Mouse (Mus musculus) MEL (cell line): ENCODE data around the gene Artn. TPM values are rescaled to one million over a fixed set of nuclear protein-coding genes. Genes with fewer than 3 reads are reported as not detected.

Source experiments
- DNase-seq: peaks from one replicate; pipeline ENCODE4 v3.0.0; 2011; ENCODE audit warnings: low read depth, low spot score
- H3K27ac ChIP-seq: 2 replicates; pipeline ENCODE4 v1.5.1; 2012; ENCODE audit warnings: low read depth, mild to moderate bottlenecking, control low read depth, low read length, moderate library complexity; ENCODE audit not compliant: control insufficient read depth
- H3K27me3 ChIP-seq, 2 experiments: fragments of 150-350 bp in 1 of 2; sonication (generic) in 1 of 2; 2 replicates each; pipeline ENCODE4 v1.6.1; 2012; ENCODE audit warnings: low read length in 2 of 2, mild to moderate bottlenecking in 2 of 2, improper control_type of control experiment in 1 of 2, moderate library complexity in 1 of 2; ENCODE audit not compliant: insufficient read depth in 2 of 2, control insufficient read depth in 1 of 2
- H3K36me3 ChIP-seq, 2 experiments: 2 replicates each; pipeline ENCODE4 v1.6.1; 2012 to 2014; ENCODE audit warnings: low read length in 2 of 2, improper control_type of control experiment in 1 of 2, inconsistent platforms in 1 of 2, mild to moderate bottlenecking in 1 of 2; ENCODE audit not compliant: insufficient read depth in 2 of 2, control insufficient read depth in 1 of 2
- H3K4me1 ChIP-seq, 2 experiments: fragments of 150-350 bp in 1 of 2; sonication (generic) in 1 of 2; 2 replicates each; pipeline ENCODE4 v1.6.1; 2012; ENCODE audit warnings: low read length in 2 of 2, improper control_type of control experiment in 1 of 2, mild to moderate bottlenecking in 1 of 2; ENCODE audit not compliant: insufficient read depth in 2 of 2, control insufficient read depth in 1 of 2
- H3K4me3 ChIP-seq, 2 experiments: fragments of 150-350 bp in 1 of 2; sonication (generic) in 1 of 2; 2 replicates each; pipeline ENCODE4 v1.5.1; 2012; ENCODE audit warnings: low read depth in 2 of 2, low read length in 2 of 2, mild to moderate bottlenecking in 2 of 2, moderate library complexity in 2 of 2, control low read depth in 1 of 2, improper control_type of control experiment in 1 of 2; ENCODE audit not compliant: control insufficient read depth in 1 of 2, insufficient read depth in 1 of 2
- H3K79me2 ChIP-seq: 2 replicates; pipeline ENCODE4 v1.6.1; 2012; ENCODE audit warnings: mild to moderate bottlenecking, low read length, moderate library complexity; ENCODE audit not compliant: control insufficient read depth, poor library complexity, insufficient read depth
- H3K9ac ChIP-seq: 2 replicates; pipeline ENCODE4 v1.6.1; 2012; ENCODE audit warnings: low read depth, mild to moderate bottlenecking, control low read depth, low read length, moderate library complexity; ENCODE audit not compliant: control insufficient read depth, poor library complexity, severe bottlenecking
- H3K9me3 ChIP-seq: fragments of 150-350 bp; sonication (generic); replicated peaks from 2 replicates; pipeline ENCODE4 v1.6.1; 2012; ENCODE audit warnings: mild to moderate bottlenecking, low read length, improper control_type of control experiment, moderate library complexity; ENCODE audit not compliant: insufficient read depth
- CTCF ChIP-seq, 3 experiments: IDR thresholded peaks in 2 of 3; conservative IDR thresholded peaks in 1 of 3; 2 replicates each; pipeline ENCODE4 v1.5.1; 2011 to 2012; ENCODE audit warnings: low read length in 3 of 3, low read depth in 2 of 3, mild to moderate bottlenecking in 2 of 3, improper control_type of control experiment in 1 of 3, inconsistent platforms in 1 of 3, mixed read lengths in 1 of 3, moderate library complexity in 1 of 3; ENCODE audit not compliant: control insufficient read depth in 1 of 3, insufficient read depth in 1 of 3, poor library complexity in 1 of 3, severe bottlenecking in 1 of 3
- ELF1 ChIP-seq: IDR thresholded peaks from 2 replicates; pipeline ENCODE4 v1.6.1; 2014; ENCODE audit warnings: low read depth, mild to moderate bottlenecking, inconsistent platforms, low read length, improper control_type of control experiment, moderate library complexity
- EP300 ChIP-seq, 2 experiments: IDR thresholded peaks; 2 replicates each; pipeline ENCODE4 v1.6.1; 2011; ENCODE audit warnings: improper control_type of control experiment in 2 of 2, low read length in 2 of 2, low read depth in 1 of 2, mild to moderate bottlenecking in 1 of 2
- GABPA ChIP-seq: IDR thresholded peaks from 2 replicates; pipeline ENCODE4 v1.6.1; 2012; ENCODE audit warnings: low read depth, mild to moderate bottlenecking, inconsistent platforms, low read length, improper control_type of control experiment, moderate library complexity
- GATA1 ChIP-seq: IDR thresholded peaks from 2 replicates; pipeline ENCODE4 v1.6.1; 2011; ENCODE audit warnings: low read depth, low read length, improper control_type of control experiment
- HCFC1 ChIP-seq: IDR thresholded peaks from 2 replicates; pipeline ENCODE4 v1.6.1; 2012; ENCODE audit warnings: low read depth, mild to moderate bottlenecking, inconsistent platforms, low read length, improper control_type of control experiment, moderate library complexity
- JUND ChIP-seq: IDR thresholded peaks from 2 replicates; pipeline ENCODE4 v1.6.1; 2011; ENCODE audit warnings: low read depth, mild to moderate bottlenecking, improper control_type of control experiment, low read length
- MEF2A ChIP-seq: IDR thresholded peaks from 2 replicates; pipeline ENCODE4 v1.6.1; 2014; ENCODE audit warnings: low read depth, mild to moderate bottlenecking, inconsistent platforms, low read length, improper control_type of control experiment; ENCODE audit not compliant: poor library complexity, insufficient replicate concordance, severe bottlenecking; ENCODE audit errors: extremely low read depth
- MYB ChIP-seq: IDR thresholded peaks from 2 replicates; pipeline ENCODE4 v1.6.1; 2011; ENCODE audit warnings: mild to moderate bottlenecking, low read depth, low read length, improper control_type of control experiment
- MYC ChIP-seq: IDR thresholded peaks from 2 replicates; pipeline ENCODE4 v1.6.1; 2011; ENCODE audit warnings: low read depth, mild to moderate bottlenecking, low read length, improper control_type of control experiment, moderate library complexity
- NRF1 ChIP-seq: IDR thresholded peaks from 2 replicates; pipeline ENCODE4 v1.6.1; 2014; ENCODE audit warnings: low read depth, mild to moderate bottlenecking, inconsistent platforms, low read length, improper control_type of control experiment, moderate library complexity; ENCODE audit not compliant: poor library complexity, insufficient read depth, severe bottlenecking
- POLR2AphosphoS2 ChIP-seq: IDR thresholded peaks from 2 replicates; pipeline ENCODE4 v1.6.1; 2011; ENCODE audit warnings: low read length, improper control_type of control experiment
- SIN3A ChIP-seq: IDR thresholded peaks from 2 replicates; pipeline ENCODE4 v1.6.1; 2012; ENCODE audit warnings: low read length, improper control_type of control experiment, inconsistent platforms
- TAL1 ChIP-seq: IDR thresholded peaks from 2 replicates; pipeline ENCODE4 v1.6.1; 2012; ENCODE audit warnings: mild to moderate bottlenecking, inconsistent platforms, low read length, moderate library complexity, mixed read lengths
- TCF12 ChIP-seq: IDR thresholded peaks from 2 replicates; pipeline ENCODE4 v1.6.1; 2014; ENCODE audit warnings: low read depth, mild to moderate bottlenecking, inconsistent platforms, low read length, improper control_type of control experiment, moderate library complexity
- UBTF ChIP-seq: IDR thresholded peaks from 2 replicates; pipeline ENCODE4 v1.6.1; 2012; ENCODE audit warnings: low read depth, mild to moderate bottlenecking, inconsistent platforms, low read length, improper control_type of control experiment, moderate library complexity, borderline replicate concordance; ENCODE audit not compliant: insufficient read depth
- ZKSCAN1 ChIP-seq: IDR thresholded peaks from 2 replicates; pipeline ENCODE4 v1.6.1; 2012; ENCODE audit warnings: low read depth, mild to moderate bottlenecking, inconsistent platforms, low read length, improper control_type of control experiment, moderate library complexity
- polyA plus RNA-seq, 2 experiments: library from polyadenylated mRNA; stranded (reverse) in 1 of 2; unstranded in 1 of 2; fragments of >175 nt in 1 of 2; fragments of >200 nt in 1 of 2; gene quantifications; 2 replicates each; pipeline versions ENCODE4 v1.2.1 to v1.2.4; 2012; ENCODE audit warnings: low replicate concordance in 2 of 2, low read depth in 1 of 2; ENCODE audit not compliant: insufficient read length in 2 of 2, insufficient read depth in 1 of 2, missing spikeins in 1 of 2
- total RNA-seq: library from RNA; depleted of rRNA; stranded (reverse); fragments of 300-350 nt; gene quantifications from 2 replicates; pipeline ENCODE4 v1.2.3, GENCODE M21; 2012

Artn gene
- total and polyA plus RNA-seq, 3 experiments = 0.08 to 0.21 TPM; not detected in 1

GRCm38 (mm10) chr4:117912685-117913273 is 16.8 kb downstream of the Artn start:
- Histone ChIP-seq H3K27me3 (no peaks in the 10 kb centered on the region), H3K79me2 (peaks cover 41% of the 10 kb centered on the region), H3K27ac (no peak overlapping the region), H3K9me3 (no peaks in the 10 kb centered on the region), H3K4me3 (no peak overlapping the region), H3K4me1 (peaks cover 6 to 26% of the 10 kb centered on the region in 2 experiments; a peak in 3 of 4 replicates), H3K9ac (no peak overlapping the region), H3K36me3 (peaks cover 0 to 27% of the 10 kb centered on the region in 2 experiments; a peak in 2 of 4 replicates)
- no peak for DNase-seq
- TF ChIP-seq SIN3A = no peak
- TF ChIP-seq GABPA = no peak
- no peak for TF ChIP-seq MEF2A
- no peak for TF ChIP-seq TAL1
- no peak for TF ChIP-seq NRF1
- no peak for TF ChIP-seq UBTF
- no peak for TF ChIP-seq POLR2AphosphoS2
- TF ChIP-seq CTCF (IDR thresholded peaks at IDR 0.05 in 2 of 3, conservative IDR thresholded peaks at IDR 0.05 in 1 of 3; ENCODE audit: control insufficient read depth in 1 of 3, insufficient read depth in 1 of 3, low read depth in 2 of 3, low read length in 3 of 3, poor library complexity in 1 of 3, severe bottlenecking in 1 of 3) = no peak

GRCm38 (mm10) chr4:117912131-117912561 is 17.4 kb downstream of the Artn start:
- no peak for DNase-seq
- peaks cover 41% of the 10 kb centered on the region for H3K79me2 ChIP-seq
- H3K27me3 ChIP-seq = no peaks in the 10 kb centered on the region
- no peaks in the 10 kb centered on the region for H3K9me3 ChIP-seq
- H3K4me1 ChIP-seq = peaks cover 3 to 20% of the 10 kb centered on the region in 2 experiments; a peak in 3 of 4 replicates
- H3K27ac ChIP-seq = no peak overlapping the region
- H3K9ac ChIP-seq = no peak overlapping the region
- H3K36me3 ChIP-seq = peaks cover 0 to 21% of the 10 kb centered on the region in 2 experiments; a peak in 2 of 4 replicates
- TF ChIP-seq ZKSCAN1 (no peak), MYB (no peak), JUND (no peak), HCFC1 (no peak), EP300 (IDR thresholded peaks at IDR 0.05; ENCODE audit: low read depth in 1 of 2, low read length in 2 of 2) (no peak), GATA1 (no peak), MYC (no peak), POLR2AphosphoS2 (no peak), TCF12 (no peak), ELF1 (no peak)
- no peak overlapping the region for H3K4me3 ChIP-seq
